Mouse (Mus musculus) kidney, adult 2 months (tissue): Measurements from ENCODE around the gene Nkiras2.
"Not testable (repeated sequence)": the region's sequence is repeated elsewhere in the genome, so short reads cannot be mapped to it uniquely, and the experiment has no call there.

Source experiments
- CTCF ChIP-seq: fragments of 200-500 bp; conservative IDR thresholded peaks from 2 replicates; pipeline ENCODE4 v1.5.1; 2011; ENCODE audit warnings: low read depth, mild to moderate bottlenecking, control low read depth, low read length, moderate library complexity, mixed read lengths; ENCODE audit not compliant: insufficient read depth, insufficient read length
- POLR2A ChIP-seq: fragments of 200-500 bp; IDR thresholded peaks from one replicate; pipeline ENCODE4 v1.6.1; 2011; ENCODE audit warnings: low read depth, low read length, control low read depth

DNA sequence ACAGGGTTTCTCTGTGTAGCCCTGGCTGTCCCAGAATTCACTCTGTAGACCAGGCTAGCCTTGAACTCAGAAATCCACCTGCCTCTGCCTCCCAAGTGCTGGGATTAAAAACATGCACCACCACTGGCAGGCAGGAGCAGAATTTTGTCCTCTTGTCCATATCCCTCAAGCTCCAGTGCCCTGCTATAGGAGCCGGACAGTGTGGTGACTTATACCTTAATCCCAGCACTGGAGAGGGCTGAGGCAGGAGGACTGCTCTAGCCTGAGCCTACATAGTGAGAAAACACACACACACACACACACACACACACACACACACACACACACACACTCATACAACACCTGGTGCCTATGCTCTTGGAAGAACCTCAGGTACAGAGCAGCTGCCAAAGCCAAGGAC, 36.6 kb upstream of the Nkiras2 start:
- TF ChIP-seq CTCF, POLR2A: not testable (repeated sequence)
